Mouse (Mus musculus) limb, embryonic 11.5 days (tissue): ENCODE results near the gene Galntl6. TPM values are rescaled to one million over a fixed set of nuclear protein-coding genes. Genes with fewer than 3 reads are reported as not detected.

Experiments used
- ATAC-seq: fragments of 200-750 bp; cut with Nextera tagmentation; 2 replicates; pipeline ENCODE4 v1.8.0; 2017; ENCODE audit warnings: low read depth; ENCODE audit not compliant: insufficient number of reproducible peaks, low FRiP score, low TSS enrichment
- DNase-seq: peaks from one replicate; pipeline ENCODE4 v3.0.0-alpha.2; 2015; ENCODE audit warnings: low spot score
- H3K27ac ChIP-seq: fragments of 300-500 bp; sonication (generic); replicated peaks from 2 replicates; pipeline ENCODE4 v1.5.1; 2014; ENCODE audit warnings: low read depth, mild to moderate bottlenecking, low read length
- H3K27me3 ChIP-seq: fragments of 300-500 bp; sonication (generic); 2 replicates; pipeline ENCODE4 v1.6.1; 2014; ENCODE audit warnings: mild to moderate bottlenecking, low read length, mixed read lengths; ENCODE audit not compliant: control insufficient read depth, insufficient read depth
- H3K36me3 ChIP-seq: fragments of 300-500 bp; sonication (generic); 2 replicates; pipeline ENCODE4 v1.6.1; 2014; ENCODE audit warnings: mild to moderate bottlenecking, low read length, moderate library complexity, mixed read lengths; ENCODE audit not compliant: control insufficient read depth, insufficient read depth
- H3K4me1 ChIP-seq: fragments of 300-500 bp; sonication (generic); 2 replicates; pipeline ENCODE4 v1.6.1; 2014; ENCODE audit warnings: low read length, mixed read lengths; ENCODE audit not compliant: control insufficient read depth, insufficient read depth
- H3K4me2 ChIP-seq: fragments of 300-500 bp; sonication (generic); 2 replicates; pipeline ENCODE4 v1.6.1; 2014; ENCODE audit warnings: low read depth, mild to moderate bottlenecking, moderate library complexity; ENCODE audit not compliant: severe bottlenecking
- H3K4me3 ChIP-seq: fragments of 300-500 bp; sonication (generic); 2 replicates; pipeline ENCODE4 v1.5.1; 2014; ENCODE audit warnings: low read depth, low read length
- H3K9ac ChIP-seq: fragments of 300-500 bp; sonication (generic); 2 replicates; pipeline ENCODE4 v1.6.1; 2014; ENCODE audit warnings: mild to moderate bottlenecking, low read length
- H3K9me3 ChIP-seq: fragments of 300-500 bp; sonication (generic); 2 replicates; pipeline ENCODE4 v1.6.1; 2016; ENCODE audit warnings: low read length; ENCODE audit not compliant: control insufficient read depth
- WGBS: fragments of 180-500 bp; shearing (Covaris S2); extraction: QIAGEN DNeasy Blood & Tissue Kit; methylation state at CpG from one replicate; pipeline ENCODE4 v1.1.7; 2014; 5-methylcytosine and 5-hydroxymethylcytosine counted together
- polyA plus RNA-seq: library from polyadenylated mRNA; unstranded; fragments of >200 nt; fragmentation: Nextera tagmentation; extraction: Ambion mirVana; gene quantifications from 2 replicates; pipeline ENCODE4 v1.2.1, GENCODE M21; 2014

Galntl6 gene
- polyA plus RNA-seq, 1 experiment from 2014 or later, result 0.45 TPM

GRCm38 (mm10) chr8:58691761-58692160 lies 220.7 kb downstream of the Galntl6 start:
- H3K36me3 ChIP-seq, result no peaks in the 10 kb centered on the region
- no peak for ATAC-seq
- H3K9me3 ChIP-seq, result no peaks in the 10 kb centered on the region
- H3K9ac ChIP-seq, result no peak overlapping the region
- no peak overlapping the region for H3K27ac ChIP-seq
- no peak overlapping the region for H3K4me2 ChIP-seq
- no peaks in the 10 kb centered on the region for H3K4me1 ChIP-seq
- DNase-seq, result no peak
- WGBS, result 86% methylated on average over 3 of the region's 3 CpGs
- H3K27me3 ChIP-seq, result no peaks in the 10 kb centered on the region
- H3K4me3 ChIP-seq, result no peak overlapping the region

GRCm38 (mm10) chr8:58677847-58678450 lies 234.5 kb downstream of the Galntl6 start:
- Histone ChIP-seq H3K4me2 (no peak overlapping the region), H3K36me3 (no peaks in the 10 kb centered on the region), H3K9me3 (no peaks in the 10 kb centered on the region), H3K4me3 (no peak overlapping the region), H3K9ac (no peak overlapping the region), H3K27me3 (no peaks in the 10 kb centered on the region), H3K4me1 (no peaks in the 10 kb centered on the region), H3K27ac (no peak overlapping the region)
- ATAC-seq, result no peak
- 61% methylated on average over 6 of the region's 6 CpGs for WGBS
- no peak for DNase-seq

GRCm38 (mm10) chr8:58669075-58669474 lies 243.4 kb downstream of the Galntl6 start:
- no peak overlapping the region for H3K9ac ChIP-seq
- no peak for DNase-seq
- H3K27me3 ChIP-seq, result no peaks in the 10 kb centered on the region
- ATAC-seq, result no peak
- no peak overlapping the region for H3K27ac ChIP-seq
- H3K36me3 ChIP-seq, result no peaks in the 10 kb centered on the region
- H3K4me1 ChIP-seq, result no peaks in the 10 kb centered on the region
- H3K4me3 ChIP-seq, result no peak overlapping the region
- H3K4me2 ChIP-seq, result no peak overlapping the region
- H3K9me3 ChIP-seq, result no peaks in the 10 kb centered on the region
- WGBS, result 88% methylated on average over 2 of the region's 2 CpGs

GRCm38 (mm10) chr8:58660019-58660418 lies 252.4 kb downstream of the Galntl6 start:
- Histone ChIP-seq H3K36me3 (no peaks in the 10 kb centered on the region), H3K9ac (no peak overlapping the region), H3K9me3 (no peaks in the 10 kb centered on the region), H3K4me3 (no peak overlapping the region), H3K4me2 (no peak overlapping the region), H3K27me3 (no peaks in the 10 kb centered on the region), H3K27ac (no peak overlapping the region), H3K4me1 (no peaks in the 10 kb centered on the region)
- DNase-seq (no peak), ATAC-seq (no peak)

- Histone ChIP-seq H3K36me3 (no peaks in the 10 kb centered on the region), H3K4me2 (no peak overlapping the region), H3K9ac (no peak overlapping the region), H3K4me1 (no peaks in the 10 kb centered on the region), H3K4me3 (no peak overlapping the region), H3K27me3 (no peaks in the 10 kb centered on the region), H3K9me3 (no peaks in the 10 kb centered on the region), H3K27ac (no peak overlapping the region)
- ATAC-seq (no peak), DNase-seq (no peak)
- 80% methylated on average over 4 of the region's 4 CpGs for WGBS
These were observed 256.8 kb downstream of the Galntl6 start for GRCm38 (mm10) chr8:58655631-58656030.

GRCm38 (mm10) chr8:58606451-58606850 lies 306.0 kb downstream of the Galntl6 start:
- H3K27me3 ChIP-seq, result no peaks in the 10 kb centered on the region
- H3K27ac ChIP-seq, result no peak overlapping the region
- H3K36me3 ChIP-seq, result no peaks in the 10 kb centered on the region
- no peak overlapping the region for H3K4me2 ChIP-seq
- H3K9ac ChIP-seq, result no peak overlapping the region
- no peaks in the 10 kb centered on the region for H3K4me1 ChIP-seq
- no peak overlapping the region for H3K4me3 ChIP-seq
- no peak for ATAC-seq
- 55% methylated on average over 4 of the region's 4 CpGs for WGBS
- no peak for DNase-seq
- H3K9me3 ChIP-seq, result no peaks in the 10 kb centered on the region

- no peak overlapping the region for H3K4me3 ChIP-seq
These were observed 307.7 kb downstream of the Galntl6 start for GRCm38 (mm10) chr8:58604751-58605150.

GRCm38 (mm10) chr8:58597834-58598233 lies 314.6 kb downstream of the Galntl6 start:
- Histone ChIP-seq H3K9me3 (no peaks in the 10 kb centered on the region), H3K4me1 (no peaks in the 10 kb centered on the region), H3K27ac (no peak overlapping the region), H3K27me3 (no peaks in the 10 kb centered on the region), H3K4me3 (no peak overlapping the region), H3K4me2 (no peak overlapping the region), H3K36me3 (no peaks in the 10 kb centered on the region), H3K9ac (no peak overlapping the region)
- no peak for ATAC-seq
- no peak for DNase-seq
- WGBS, result 81% methylated on average over 6 of the region's 6 CpGs

More at GRCm38 (mm10) chr8:58604751-58605150, 307.7 kb downstream of the Galntl6 start:
- no peaks in the 10 kb centered on the region for H3K4me1 ChIP-seq
- no peaks in the 10 kb centered on the region for H3K9me3 ChIP-seq
- 80% methylated on average over 4 of the region's 4 CpGs for WGBS
- no peak overlapping the region for H3K27ac ChIP-seq
- H3K4me2 ChIP-seq, result no peak overlapping the region
- DNase-seq (no peak), ATAC-seq (no peak)
- no peak overlapping the region for H3K9ac ChIP-seq
- H3K36me3 ChIP-seq, result no peaks in the 10 kb centered on the region
- H3K27me3 ChIP-seq, result no peaks in the 10 kb centered on the region

GRCm38 (mm10) chr8:58575346-58575745 lies 337.1 kb downstream of the Galntl6 start:
- DNase-seq (no peak), ATAC-seq (no peak)
- WGBS, result 86% methylated on average over 1 of the region's 1 CpGs
- Histone ChIP-seq H3K27me3 (no peaks in the 10 kb centered on the region), H3K4me2 (no peak overlapping the region), H3K27ac (no peak overlapping the region), H3K4me1 (no peaks in the 10 kb centered on the region), H3K9ac (no peak overlapping the region), H3K36me3 (no peaks in the 10 kb centered on the region), H3K9me3 (no peaks in the 10 kb centered on the region), H3K4me3 (no peak overlapping the region)
